Mouse (Mus musculus): ENCODE data around the gene Mettl1.

- TF ChIP-seq POLR2A (IDR thresholded peaks at IDR 0.05; ENCODE audit: insufficient read depth, low read length), result no peak
- TF ChIP-seq CTCF (IDR thresholded peaks at IDR 0.05; ENCODE audit: low read depth, low read length), result no peak
- TF ChIP-seq EP300 (IDR thresholded peaks at IDR 0.05; ENCODE audit: insufficient read depth, low read depth, low read length), result no peak
Measured at GRCm38 (mm10) chr10:127002056-127002455, 39.2 kb upstream of the Mettl1 start.
